Mouse (Mus musculus) heart, postnatal 4 days (tissue): ENCODE data around the gene Ace. TPM values are rescaled to one million over a fixed set of nuclear protein-coding genes. Genes with fewer than 3 reads are reported as not detected.

Source experiments
- DNase-seq: peaks from one replicate; pipeline ENCODE4 v3.0.0; 2021
- total RNA-seq, 2 experiments: library from RNA; stranded (reverse); gene quantifications; 2 replicates each; pipeline ENCODE4 v1.2.3; 2021

Gene Ace
- 10 to 100 TPM; 15.5 to 17.7 TPM for total RNA-seq

DNA sequence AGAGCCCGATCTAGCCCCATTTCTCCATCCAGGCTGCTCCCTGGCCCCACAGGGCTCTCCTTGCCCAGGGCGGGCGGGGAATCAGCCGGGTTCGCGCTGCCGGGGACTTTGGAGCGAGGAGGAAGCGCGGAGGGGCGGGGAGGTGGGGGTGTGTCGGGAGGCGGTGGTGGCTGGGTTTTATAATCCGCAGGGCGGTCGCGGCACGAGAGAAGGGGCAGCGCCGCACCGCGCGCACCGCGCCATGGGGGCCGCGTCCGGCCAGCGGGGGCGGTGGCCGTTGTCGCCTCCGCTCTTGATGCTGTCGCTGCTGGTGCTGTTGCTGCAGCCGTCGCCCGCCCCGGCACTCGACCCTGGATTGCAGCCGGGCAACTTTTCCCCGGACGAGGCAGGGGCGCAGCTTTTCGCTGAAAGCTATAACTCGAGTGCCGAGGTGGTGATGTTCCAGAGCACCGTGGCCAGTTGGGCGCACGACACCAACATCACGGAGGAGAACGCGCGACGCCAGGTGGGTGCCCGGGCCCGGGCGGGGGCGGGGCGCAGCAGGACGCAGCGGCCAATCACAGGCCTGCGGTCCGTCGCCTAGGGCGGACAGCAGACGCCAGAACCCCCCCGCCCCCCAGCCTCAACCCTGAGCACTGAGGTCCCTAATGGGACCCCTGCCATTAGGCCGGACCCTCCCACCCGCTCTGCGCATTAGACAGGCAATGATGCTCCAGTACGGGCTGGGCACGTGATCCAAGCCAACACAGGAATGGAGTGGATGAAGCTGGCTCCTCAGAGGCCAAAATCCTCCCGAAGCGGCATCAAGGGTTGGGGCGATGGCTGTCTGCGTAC is at the start of gene Ace:
Gene Ace, plus strand, starts transcription at position 205 of the 834 bp plus-strand sequence.
- DNase-seq, result peak; percentile 49

GRCm38 (mm10) chr11:105920098-105920785 is 47.5 kb upstream of the Ace start:
- no peak for DNase-seq

GRCm38 (mm10) chr11:105920836-105921235 is 46.9 kb upstream of the Ace start:
- DNase-seq, result no peak

- no peak for DNase-seq
Measured at GRCm38 (mm10) chr11:105921275-105921674, 46.5 kb upstream of the Ace start.

DNA sequence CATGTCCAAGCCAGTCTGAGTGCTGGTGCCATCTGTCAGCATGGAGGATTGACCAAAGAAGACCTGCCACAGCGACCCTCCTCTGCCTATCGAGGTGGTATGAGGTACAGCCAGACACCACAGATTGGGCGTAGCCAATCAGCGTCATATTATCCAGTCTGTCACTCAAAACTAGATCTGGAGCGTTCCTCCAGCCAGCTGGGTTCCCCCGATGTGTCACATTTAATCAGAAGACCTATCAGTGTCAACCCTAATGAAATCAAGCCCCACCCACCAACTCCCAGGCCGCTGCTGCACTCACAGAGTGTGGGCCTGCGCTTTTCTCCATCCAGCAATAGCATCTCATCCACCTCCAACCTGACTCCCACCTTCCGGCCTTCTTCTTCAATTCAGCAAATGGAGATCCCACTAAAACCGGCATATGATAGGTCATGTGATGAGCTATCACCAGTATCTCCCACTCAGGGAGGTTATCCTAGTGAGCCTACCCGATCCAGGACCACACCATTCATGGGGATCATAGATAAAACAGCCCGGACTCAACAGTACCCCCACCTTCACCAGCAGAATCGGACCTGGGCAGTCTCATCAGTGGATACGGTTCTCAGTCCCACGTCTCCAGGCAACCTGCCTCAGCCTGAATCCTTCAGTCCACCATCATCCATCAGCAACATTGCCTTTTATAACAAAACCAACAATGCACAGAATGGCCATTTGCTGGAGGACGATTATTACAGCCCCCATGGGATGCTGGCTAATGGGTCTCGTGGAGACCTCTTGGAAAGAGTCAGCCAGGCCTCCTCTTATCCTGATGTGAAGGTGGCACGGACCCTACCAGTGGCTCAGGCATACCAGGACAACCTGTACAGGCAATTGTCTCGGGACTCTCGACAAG is 44.7 kb upstream of the Ace start:
- DNase-seq, result no peak

DNA sequence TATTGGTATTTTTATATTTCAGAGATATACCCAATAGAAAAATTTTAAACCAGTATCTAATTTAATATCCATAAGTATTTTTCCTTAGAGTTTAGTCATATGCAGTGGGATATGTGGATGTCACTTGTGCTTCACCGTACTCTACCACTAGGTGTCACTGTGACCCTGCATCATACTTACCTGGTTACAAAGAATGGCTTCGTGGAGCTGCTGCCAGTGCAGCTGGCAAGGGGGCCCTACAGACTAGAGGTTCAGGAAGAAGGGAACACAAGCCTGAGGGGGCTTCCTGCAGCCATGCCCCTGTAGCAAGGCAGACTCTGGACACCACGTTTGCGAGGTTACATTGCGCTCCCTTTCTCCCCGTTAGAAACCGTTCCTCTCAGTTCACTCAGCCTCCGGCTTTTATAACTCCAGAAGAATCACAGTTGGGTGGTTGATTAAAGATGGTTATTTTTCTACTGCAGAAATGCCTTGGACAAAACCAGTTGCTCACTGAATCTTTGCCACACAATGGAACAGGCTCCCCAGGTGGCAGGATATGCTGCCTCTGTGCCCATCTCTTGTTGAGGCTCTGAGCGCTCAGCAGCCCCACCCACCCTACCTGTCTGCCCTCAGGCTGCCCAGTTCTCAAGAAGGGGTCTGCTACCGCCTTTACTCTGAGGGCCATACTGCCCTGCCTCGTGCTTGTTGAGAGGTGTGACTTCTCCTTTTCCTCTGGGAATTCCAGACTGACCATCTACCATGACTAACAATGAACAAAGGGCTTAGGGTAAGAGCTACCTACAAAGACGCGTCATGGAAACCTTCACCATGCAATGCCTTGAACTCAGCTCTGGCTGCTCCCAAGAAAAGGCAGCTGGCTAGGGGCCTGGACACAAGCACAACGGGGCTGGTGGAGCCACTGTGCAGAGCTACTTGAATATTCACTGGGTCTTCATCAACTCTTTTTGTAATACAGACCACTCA is 40.4 kb upstream of the Ace start:
- peak; percentile 81 for DNase-seq

DNA sequence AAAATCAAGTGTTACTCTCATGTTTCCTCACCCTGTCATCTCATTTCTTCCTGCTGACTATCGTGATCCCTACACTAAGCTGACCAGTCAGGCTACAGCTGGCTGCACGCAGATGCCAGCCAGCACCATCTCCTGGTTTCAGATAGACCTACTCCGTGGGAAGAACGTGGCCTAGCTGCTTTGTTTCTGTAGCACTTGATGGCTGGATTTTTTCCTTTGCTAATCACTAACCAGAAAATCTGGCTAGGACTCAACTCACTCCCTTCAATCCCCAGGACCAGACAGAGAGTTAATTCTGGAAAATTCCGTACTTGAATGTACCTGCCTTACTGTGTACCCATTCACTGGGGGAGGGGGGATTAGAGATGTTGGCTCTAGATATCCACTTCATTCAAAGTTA is 39.6 kb upstream of the Ace start:
- DNase-seq, result no peak

GRCm38 (mm10) chr11:105931380-105931779 is 36.4 kb upstream of the Ace start:
- DNase-seq, result no peak

DNA sequence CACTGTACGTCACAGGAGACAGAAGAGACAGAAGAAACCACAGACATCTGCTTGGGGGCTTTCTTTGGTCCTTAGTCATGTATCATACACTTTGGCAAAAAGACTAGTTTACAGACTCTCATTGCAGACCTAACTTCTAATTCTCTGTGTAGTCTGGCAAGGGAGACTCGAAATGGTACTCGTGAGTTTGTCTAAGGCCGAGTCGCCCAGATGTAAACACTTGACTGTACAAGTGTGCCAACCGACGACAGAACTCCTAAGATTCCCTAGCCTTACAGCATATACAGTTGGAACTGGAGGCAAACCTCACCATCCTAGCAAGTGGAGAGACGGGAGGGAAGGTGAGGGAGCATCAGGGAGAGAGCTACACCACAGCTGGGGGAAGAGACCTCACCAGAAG is 34.0 kb upstream of the Ace start:
- DNase-seq, result no peak

GRCm38 (mm10) chr11:105934303-105934711 is 33.4 kb upstream of the Ace start:
- no peak for DNase-seq

DNA sequence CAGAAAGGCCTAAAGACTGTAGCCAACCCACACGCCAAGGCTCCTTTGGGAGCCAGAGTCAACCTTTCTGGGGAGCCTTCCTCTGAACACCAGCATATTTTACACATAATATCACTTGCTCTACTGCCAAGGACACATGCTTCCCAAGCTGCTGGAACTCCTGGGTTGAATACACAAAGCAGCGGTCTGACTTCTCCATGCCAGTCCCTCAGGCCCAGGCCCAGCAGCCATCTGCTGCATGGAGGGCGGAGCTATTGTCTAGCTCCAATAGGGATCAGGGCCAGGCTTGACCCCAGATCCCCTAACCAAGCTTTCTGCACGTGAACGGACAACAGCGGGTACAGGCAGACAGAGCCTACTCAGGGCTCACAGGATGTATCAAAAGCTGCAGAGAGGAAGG is 32.9 kb upstream of the Ace start:
- DNase-seq, result no peak

GRCm38 (mm10) chr11:105935496-105935895 is 32.2 kb upstream of the Ace start:
- DNase-seq, result no peak

DNA sequence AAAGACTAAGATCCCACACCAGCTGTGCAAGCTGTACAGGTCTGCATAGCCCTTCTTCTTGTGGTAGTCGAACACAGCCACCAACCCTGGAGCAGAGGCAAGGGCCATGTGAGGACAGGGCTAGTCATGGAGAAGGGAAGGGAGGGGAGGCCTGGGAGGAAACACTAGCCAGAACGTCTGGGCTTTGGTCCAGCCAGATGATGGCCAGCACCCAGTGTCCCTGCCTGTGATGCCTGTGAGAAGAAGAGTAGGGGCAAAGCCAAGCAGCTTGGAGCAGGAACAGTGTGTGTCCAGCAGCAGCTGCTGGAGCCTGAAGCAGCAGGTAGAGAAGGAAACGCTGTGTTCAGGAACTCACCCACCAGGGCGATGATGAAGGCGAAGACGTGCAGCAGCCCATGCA is 31.5 kb upstream of the Ace start:
- peak; percentile 76 for DNase-seq

DNA sequence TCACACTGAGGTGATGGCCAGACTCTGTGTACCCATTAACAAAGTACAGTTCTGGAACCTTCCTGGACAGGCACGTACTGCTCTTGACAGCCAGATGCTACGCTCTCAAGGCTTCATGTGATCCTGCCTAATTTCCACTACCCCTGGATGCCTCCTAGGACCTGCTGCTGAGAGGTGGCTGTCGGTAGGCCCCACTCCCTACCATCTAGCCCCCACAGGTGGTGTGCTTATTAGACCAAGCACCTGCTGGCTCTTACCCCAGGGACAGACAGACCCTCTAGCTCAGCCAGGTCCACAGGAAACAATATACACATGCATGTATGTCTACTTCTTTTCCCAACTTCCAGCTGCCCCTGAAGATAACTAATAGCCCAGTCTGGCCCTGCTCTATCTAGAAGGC is 30.8 kb upstream of the Ace start:
- no peak for DNase-seq

DNA sequence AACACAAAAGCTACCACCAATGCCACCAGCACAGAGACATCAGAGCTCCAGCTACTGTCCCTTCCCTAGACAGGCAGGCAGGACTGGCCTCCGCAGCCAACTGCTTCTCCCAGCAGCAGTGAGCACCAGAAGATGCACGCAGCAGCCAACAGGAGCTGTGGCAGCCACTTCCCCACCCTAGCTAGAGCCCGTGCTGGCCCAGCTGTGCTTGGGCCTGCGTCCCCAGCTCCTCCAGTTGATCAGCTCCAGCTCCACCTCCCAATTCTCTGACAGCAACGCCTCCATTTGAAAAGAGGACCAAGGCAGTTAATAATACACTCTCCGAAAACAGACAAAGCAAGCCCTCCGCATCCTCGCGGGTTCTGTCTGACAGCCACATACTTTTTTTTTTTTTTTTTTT is 29.0 kb upstream of the Ace start:
- DNase-seq, result no peak

DNA sequence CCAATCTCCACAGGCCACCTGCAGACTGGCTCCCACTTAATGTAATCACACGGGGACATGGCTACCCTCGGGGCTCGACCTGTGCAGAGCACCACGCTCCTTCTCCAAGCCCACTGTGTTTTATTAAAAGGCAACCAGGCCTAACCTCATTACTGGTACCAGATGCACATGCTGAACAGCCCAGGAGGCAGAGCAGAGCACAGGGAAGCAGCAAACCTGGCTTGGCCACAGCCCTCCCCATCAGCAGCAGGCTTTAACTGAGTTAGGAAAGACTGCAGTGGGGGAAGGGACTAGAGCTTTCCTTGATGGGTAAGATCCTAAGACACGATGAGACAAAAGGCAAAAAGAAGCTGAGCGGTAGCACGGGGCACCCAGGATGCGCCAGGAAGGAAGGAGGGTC is 25.8 kb upstream of the Ace start:
- DNase-seq, result no peak

DNA sequence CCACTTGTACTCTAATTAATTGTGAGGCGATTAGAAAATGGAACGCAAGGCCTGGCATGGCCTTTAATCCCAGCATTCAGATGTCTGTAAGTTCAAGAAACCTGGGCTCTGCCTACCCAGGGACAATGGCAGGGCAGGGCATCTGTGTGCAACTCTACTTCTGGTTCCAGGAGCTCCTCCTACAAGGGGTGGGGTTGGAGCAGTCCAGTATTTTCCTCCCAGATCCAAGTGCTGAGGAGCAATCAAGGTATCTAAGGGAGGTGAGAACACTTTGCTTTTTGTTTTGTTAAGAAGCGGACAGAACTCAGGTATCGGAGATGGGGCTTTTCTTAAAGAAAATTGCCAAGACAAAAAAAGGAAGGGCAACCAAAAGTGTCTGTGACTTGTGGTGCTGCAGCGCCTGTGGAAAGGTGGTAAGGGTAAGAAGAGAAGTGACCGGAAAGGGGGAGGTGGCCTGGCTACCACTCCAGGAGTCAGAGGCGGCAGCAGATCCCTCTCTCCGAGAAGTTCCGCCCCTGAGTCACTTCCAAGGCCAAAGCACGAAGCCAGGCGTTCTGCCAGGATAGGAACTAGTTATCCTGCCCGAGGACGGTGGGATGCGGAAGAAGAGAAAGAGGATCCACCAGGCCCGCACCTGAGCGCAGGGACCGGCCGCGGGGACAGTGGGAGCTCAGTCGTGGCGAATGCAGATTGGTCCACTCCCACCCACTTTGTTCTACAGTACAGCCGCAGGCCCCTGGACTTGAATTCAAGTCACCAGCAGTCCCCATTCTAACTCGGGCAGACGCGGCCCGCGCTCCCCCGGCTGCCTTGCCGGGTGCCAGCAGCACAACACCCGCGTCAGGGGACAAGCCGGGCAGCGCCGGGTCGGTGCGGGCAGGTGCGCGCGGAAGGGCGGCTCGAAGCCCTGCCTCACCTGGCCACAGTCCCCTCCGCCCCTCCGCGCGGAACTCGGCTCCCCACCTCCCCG is 24.3 kb upstream of the Ace start:
- peak; percentile 64 for DNase-seq

DNA sequence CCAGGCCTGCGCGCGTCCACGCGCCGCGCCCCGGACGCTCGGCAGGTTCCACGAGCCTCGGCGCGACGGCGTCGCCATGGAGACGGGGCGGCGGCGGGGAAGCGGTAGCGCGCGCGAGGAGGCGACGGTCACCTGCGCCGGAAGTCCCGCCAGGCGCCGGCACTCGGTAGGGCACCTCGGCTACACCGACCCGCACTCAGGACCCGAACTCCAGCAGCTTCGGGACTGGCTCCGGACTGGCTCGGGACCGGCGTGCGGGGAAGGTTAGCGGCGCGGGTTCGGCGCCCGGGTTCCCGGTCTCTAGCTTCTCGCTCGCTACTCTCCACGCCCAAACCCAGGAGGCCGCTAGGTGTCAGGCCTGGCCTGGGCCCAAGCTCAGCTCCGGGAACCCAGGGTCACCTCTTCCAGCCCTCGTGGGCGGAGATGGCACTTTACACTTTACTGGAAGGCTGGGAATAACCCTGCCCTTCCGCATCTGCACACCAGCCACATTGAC is 23.6 kb upstream of the Ace start:
- DNase-seq, result peak; percentile 83

DNA sequence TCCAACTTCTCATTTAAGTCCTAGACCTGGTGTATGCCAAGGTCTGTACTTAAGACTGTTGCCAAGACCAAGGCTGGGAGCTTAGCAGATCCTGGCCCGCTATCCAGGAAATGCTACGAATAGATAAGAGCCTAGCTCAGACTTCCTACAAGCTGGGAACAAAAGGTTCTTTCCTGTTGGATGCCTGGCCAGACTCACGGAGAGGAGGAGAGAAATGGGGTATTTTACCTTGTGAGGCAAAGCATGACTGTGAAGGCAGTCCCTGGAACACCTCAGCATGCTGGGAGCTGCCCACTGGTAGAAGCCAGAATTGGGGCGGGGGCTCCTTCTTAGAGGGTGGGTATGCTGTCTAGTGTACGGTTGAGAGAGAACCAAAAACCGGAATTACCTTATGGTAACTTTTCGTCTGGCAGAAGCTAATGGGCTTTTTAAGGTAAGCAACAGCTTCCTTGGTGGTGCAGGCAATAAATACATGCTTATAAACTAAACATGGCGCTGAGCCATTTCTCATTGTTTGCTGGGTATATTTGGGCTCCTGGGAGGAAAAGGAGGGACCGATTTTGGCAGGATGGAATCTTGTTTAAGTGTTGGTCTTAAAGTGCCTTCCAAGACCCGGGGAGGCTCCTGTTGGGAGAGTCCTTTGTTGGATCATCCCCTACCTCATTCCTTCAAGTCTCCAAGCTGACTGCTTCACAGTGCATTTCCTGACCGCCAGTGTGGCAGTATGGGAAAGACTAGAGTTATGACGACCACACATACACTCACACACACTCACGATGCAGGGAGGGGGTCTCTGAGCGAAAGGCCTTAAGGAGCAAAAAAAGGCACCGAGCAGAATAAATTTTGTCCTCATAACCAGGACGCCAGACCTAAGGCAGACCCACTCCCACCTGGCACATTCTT is 22.7 kb upstream of the Ace start:
- DNase-seq, result peak; percentile 59
